Mouse (Mus musculus) erythroblast, embryonic 14.5 days (primary cell): ENCODE measurements around the gene Tbc1d17.

Source experiments
- GATA1 ChIP-seq: IDR thresholded peaks from 2 replicates; pipeline ENCODE4 v1.6.1; 2012; ENCODE audit warnings: low read length, inconsistent platforms, mixed read lengths
- TAL1 ChIP-seq: IDR thresholded peaks from 3 replicates; pipeline ENCODE4 v1.6.1; 2012; ENCODE audit warnings: low read length, inconsistent platforms, mixed read lengths

DNA sequence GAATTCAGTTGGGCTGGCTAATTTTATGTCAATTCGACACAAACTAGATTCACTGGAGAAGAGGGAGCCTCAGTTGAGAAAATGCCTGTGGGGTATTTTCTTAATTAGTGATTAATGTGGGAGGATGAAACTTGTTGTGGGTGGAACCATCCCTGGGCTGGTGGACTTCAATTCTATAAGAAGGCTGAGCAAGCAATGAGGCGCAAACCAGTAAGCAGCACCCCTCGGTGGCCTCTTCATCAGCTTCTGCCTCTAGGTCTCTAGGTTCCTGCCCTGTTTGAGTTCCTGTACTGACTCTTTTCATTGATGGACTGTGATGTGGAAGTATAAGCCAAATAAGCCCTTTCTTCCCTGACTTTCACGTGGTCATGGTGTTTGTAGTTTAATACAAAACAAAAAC lies 38.5 kb downstream of the Tbc1d17 start:
- TF ChIP-seq TAL1 (no peak), GATA1 (no peak)
